Mouse (Mus musculus): Measurements from ENCODE around the gene Zfp936.
"Not testable (repeated sequence)": the region's sequence is repeated elsewhere in the genome, so short reads cannot be mapped to it uniquely, and the experiment has no call there.

The Zfp936 gene

GRCm38 (mm10) chr7:43113929-43114328 lies at the start of gene Zfp936:
TSS of gene Zfp936 (plus strand) at chr7:43114229.
- DNase-seq = not testable (repeated sequence)

- no peak for DNase-seq
Measured at GRCm38 (mm10) chr7:43077831-43078230, 36.2 kb upstream of the Zfp936 start.

- DNase-seq = not testable (repeated sequence)
Measured at GRCm38 (mm10) chr7:43128691-43129090, 14.7 kb downstream of the Zfp936 start.

GRCm38 (mm10) chr7:43164121-43164520 lies 50.1 kb downstream of the Zfp936 start:
- DNase-seq = not testable (repeated sequence)

GRCm38 (mm10) chr7:43167101-43167500 lies 53.1 kb downstream of the Zfp936 start:
- DNase-seq = not testable (repeated sequence)

GRCm38 (mm10) chr7:43167811-43168210 lies 53.8 kb downstream of the Zfp936 start:
- not testable (repeated sequence) for DNase-seq

GRCm38 (mm10) chr7:43168212-43168611 lies 54.2 kb downstream of the Zfp936 start:
- not testable (repeated sequence) for DNase-seq

GRCm38 (mm10) chr7:43177003-43177702 lies 63.1 kb downstream of the Zfp936 start:
- no peak for DNase-seq

- not testable (repeated sequence) for DNase-seq
Measured at GRCm38 (mm10) chr7:43213781-43214180, 99.8 kb downstream of the Zfp936 start.

All from lung, postnatal 10 days (tissue).